In the genomic region with DNA sequence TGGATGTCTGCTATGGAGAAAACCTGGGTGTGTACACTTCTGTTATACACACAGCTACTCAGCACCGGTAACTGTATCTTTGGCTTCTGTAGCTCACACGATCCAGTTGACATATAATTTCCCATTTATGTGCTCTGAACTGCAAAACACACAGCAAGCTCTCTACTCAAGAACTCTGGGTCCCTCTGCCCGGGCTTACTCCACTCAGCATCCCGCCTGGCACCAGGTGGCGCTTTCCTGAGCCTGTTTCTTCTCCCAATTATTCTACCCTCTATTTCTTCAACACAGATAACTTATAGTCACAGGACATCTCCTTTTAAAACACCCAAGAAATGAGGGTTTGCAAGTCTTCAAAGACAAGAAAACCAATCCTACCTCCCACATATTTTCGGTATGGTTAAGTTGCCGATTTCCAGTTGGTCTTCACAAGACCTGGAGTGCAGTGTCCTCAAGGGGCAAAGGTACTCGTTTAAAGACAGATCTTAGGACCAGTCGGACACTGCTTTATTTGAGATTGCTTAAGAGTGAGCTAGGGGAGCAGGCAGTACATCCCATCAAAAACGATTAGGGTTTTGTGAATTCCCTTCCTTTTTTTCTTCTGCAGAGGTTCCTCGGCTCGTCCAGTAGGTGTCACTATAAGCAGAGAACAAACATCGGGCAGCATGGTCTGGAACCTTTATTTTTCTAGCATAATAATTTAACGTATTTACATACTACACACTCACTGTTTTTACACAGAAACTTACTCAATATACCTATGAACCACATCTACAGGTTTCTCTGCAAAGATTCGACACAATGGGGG, we compare ENCODE assay signal across 8 mouse cellular contexts. TPM values are rescaled to one million over a fixed set of nuclear protein-coding genes. Genes with fewer than 3 reads are reported as not detected.
DNase-seq lines count a peak whose midpoint lies in the region; ATAC-seq and TF ChIP-seq lines count a peak whose summit lies in the region.

No protein-coding gene starts in this region.

- H3K27ac ChIP-seq in cerebellum, adult 2 months (ENCODE audit: insufficient read depth, low read length) = no peak overlapping the region
- H3K27ac ChIP-seq in forebrain, embryonic 13.5 days = no peak overlapping the region
- no peak overlapping the region for H3K27ac ChIP-seq in lung, postnatal 0 days (ENCODE audit: low read length)

- TF ChIP-seq CTCF in cerebellum, adult 2 months (IDR thresholded peaks at IDR 0.05; ENCODE audit: borderline replicate concordance, insufficient read depth, low read depth, low read length) = peak; percentile 56; the same call in 1 of the 2 replicates
- TF ChIP-seq CTCF in lung, adult 2 months (IDR thresholded peaks at IDR 0.05; ENCODE audit: insufficient read depth, low read length) = peak; percentile 41; the same call in 1 of the 2 replicates
- peak; percentile 81 for TF ChIP-seq CTCF in lung, postnatal 0 days (IDR thresholded peaks at IDR 0.05)

- no peak for TF ChIP-seq POLR2A in cerebellum, adult 2 months (IDR thresholded peaks at IDR 0.05; ENCODE audit: borderline replicate concordance, insufficient read depth, low read length)
- TF ChIP-seq POLR2A in lung, adult 2 months (IDR thresholded peaks at IDR 0.05; ENCODE audit: borderline replicate concordance, extremely low read depth, low read depth, low read length) = no peak

- peak in 1 of 2 experiments; percentile 49 for DNase-seq in cerebellum, adult 2 months
- no peak for DNase-seq in cerebellum, adult 9-11 months
- no peak for DNase-seq in lung, adult 2 months
- DNase-seq in lung, postnatal 25 days (ENCODE audit: low spot score) = no peak
- peak; percentile 83 for DNase-seq in lung, postnatal 0 days (ENCODE audit: low spot score)
- DNase-seq in adrenal gland, adult 8-10 months = no peak
- DNase-seq in testis, postnatal 14 days (ENCODE audit: low spot score) = no peak

- H3K4me3 ChIP-seq in cerebellum, adult 2 months (replicated peaks; ENCODE audit: insufficient read depth, low read depth, low read length) = no peak overlapping the region
- H3K4me3 ChIP-seq in lung, adult 2 months (replicated peaks; ENCODE audit: extremely low read depth, low read depth, low read length) = no peak overlapping the region
- H3K4me3 ChIP-seq in forebrain, embryonic 13.5 days = no peak overlapping the region
- no peak overlapping the region for H3K4me3 ChIP-seq in lung, postnatal 0 days (ENCODE audit: low read depth, low read length)

- no peak overlapping the region for H3K9ac ChIP-seq in forebrain, embryonic 13.5 days
- H3K9ac ChIP-seq in lung, postnatal 0 days (replicated peaks; ENCODE audit: low read depth) = no peak overlapping the region

- H3K4me2 ChIP-seq in forebrain, embryonic 13.5 days = no peak overlapping the region
- H3K4me2 ChIP-seq in lung, postnatal 0 days (replicated peaks; ENCODE audit: low read depth, low read length) = no peak overlapping the region

- no peak for TF ChIP-seq EP300 in lung, postnatal 0 days (IDR thresholded peaks at IDR 0.05)

- peaks cover 7% of the 10 kb centered on the region for H3K4me1 ChIP-seq in cerebellum, adult 2 months (ENCODE audit: control insufficient read depth, insufficient read depth, low read length)
- peaks cover 5% of the 10 kb centered on the region for H3K4me1 ChIP-seq in lung, adult 2 months (ENCODE audit: control insufficient read depth, insufficient read depth, low read length)
- H3K4me1 ChIP-seq in forebrain, embryonic 13.5 days = peaks cover 16% of the 10 kb centered on the region
- H3K4me1 ChIP-seq in lung, postnatal 0 days (ENCODE audit: insufficient read depth, low read depth, low read length) = peaks cover 10% of the 10 kb centered on the region; the same call in 1 of the 2 replicates

- no peaks in the 10 kb centered on the region for H3K27me3 ChIP-seq in cerebellum, adult 2 months (ENCODE audit: control insufficient read depth, insufficient read depth, low read length)
- H3K27me3 ChIP-seq in forebrain, embryonic 13.5 days = no peaks in the 10 kb centered on the region
- H3K27me3 ChIP-seq in lung, postnatal 0 days (replicated peaks; ENCODE audit: insufficient read depth, low read length) = no peaks in the 10 kb centered on the region

- peaks cover 22% of the 10 kb centered on the region for H3K36me3 ChIP-seq in forebrain, embryonic 13.5 days (ENCODE audit: poor library complexity, severe bottlenecking)
- H3K36me3 ChIP-seq in lung, postnatal 0 days (ENCODE audit: insufficient read depth, low read length) = peaks cover 12% of the 10 kb centered on the region; the same call in 1 of the 2 replicates

- no peaks in the 10 kb centered on the region for H3K9me3 ChIP-seq in forebrain, embryonic 13.5 days (replicated peaks)
- no peaks in the 10 kb centered on the region for H3K9me3 ChIP-seq in lung, postnatal 0 days (ENCODE audit: low read length)

- 44% methylated on average over 15 of the region's 15 CpGs for WGBS in cerebellum, adult 2 months
- 40% methylated on average over 15 of the region's 15 CpGs for WGBS in lung, adult 2 months
- 54% methylated on average over 15 of the region's 15 CpGs for WGBS in forebrain, embryonic 13.5 days
- 44% methylated on average over 15 of the region's 15 CpGs for WGBS in lung, postnatal 0 days

- peak; percentile 72 for ATAC-seq in forebrain, embryonic 13.5 days
- peak; percentile 59 for ATAC-seq in lung, postnatal 0 days

RNA-seq across cellular contexts. Expression of gene Rgmb, which starts 26.6 kb away (rescaled TPM):
- polyA plus RNA-seq in cerebellum, adult 2 months (2012; rRNA removed) = 39.5 and 46.9 TPM in 2 replicates
- polyA plus RNA-seq in lung, adult 2 months (2012; rRNA removed) = 41.4 and 65.1 TPM in 2 replicates
- polyA plus RNA-seq in forebrain, embryonic 13.5 days (2015; fragmentation: Nextera tagmentation; extraction: Ambion mirVana) = 39.2 and 44.4 TPM in 2 replicates
- polyA plus RNA-seq in lung, postnatal 0 days (2015; fragmentation: Nextera tagmentation; extraction: Ambion mirVana) = 15.2 and 15.9 TPM in 2 replicates
- 10 to 100 TPM; 17.1 to 19.4 (median 18.3) TPM for total RNA-seq in adrenal gland, adult 8-10 months (2022)
